Mouse (Mus musculus) lung, embryonic 14.5 days (tissue): Measurements from ENCODE around the gene Zfp524. TPM values are rescaled to one million over a fixed set of nuclear protein-coding genes. Genes with fewer than 3 reads are reported as not detected.
A peak's percentile ranks its signal among the peaks of the same experiment; 100 is the strongest.

Experiments
- ATAC-seq: fragments of 200-750 bp; cut with Nextera tagmentation; 2 replicates; pipeline ENCODE4 v1.8.0; 2017; ENCODE audit warnings: mild to moderate bottlenecking, moderate TSS enrichment, moderate library complexity; ENCODE audit not compliant: insufficient read depth
- DNase-seq: peaks from one replicate; pipeline ENCODE4 v3.0.0-alpha.2; 2015
- H3K27ac ChIP-seq: fragments of 300-500 bp; sonication (generic); 2 replicates; pipeline ENCODE4 v1.5.1; 2014; ENCODE audit warnings: low read depth, mild to moderate bottlenecking, moderate library complexity
- H3K27me3 ChIP-seq: fragments of 300-500 bp; sonication (generic); 2 replicates; pipeline ENCODE4 v1.6.1; 2014; ENCODE audit warnings: low read length, control low read depth; ENCODE audit not compliant: insufficient read depth
- H3K36me3 ChIP-seq: fragments of 300-500 bp; sonication (generic); 2 replicates; pipeline ENCODE4 v1.6.1; 2014; ENCODE audit warnings: control low read depth; ENCODE audit not compliant: insufficient read depth
- H3K4me1 ChIP-seq: fragments of 300-500 bp; sonication (generic); 2 replicates; pipeline ENCODE4 v1.6.1; 2014; ENCODE audit warnings: antibody characterized with exemption, control low read depth; ENCODE audit not compliant: insufficient read depth
- H3K4me2 ChIP-seq: fragments of 300-500 bp; sonication (generic); 2 replicates; pipeline ENCODE4 v1.6.1; 2014; ENCODE audit warnings: mild to moderate bottlenecking
- H3K4me3 ChIP-seq: fragments of 300-500 bp; sonication (generic); 2 replicates; pipeline ENCODE4 v1.5.1; 2014; ENCODE audit warnings: low read depth, low read length
- H3K9ac ChIP-seq: fragments of 300-500 bp; sonication (generic); 2 replicates; pipeline ENCODE4 v1.6.1; 2014
- H3K9me3 ChIP-seq: fragments of 300-500 bp; sonication (generic); 2 replicates; pipeline ENCODE4 v1.6.1; 2016; ENCODE audit warnings: low read depth, low read length, control low read depth
- CTCF ChIP-seq: IDR thresholded peaks from 2 replicates; pipeline ENCODE4 v1.5.1; 2016; ENCODE audit warnings: antibody characterized with exemption, low read depth
- WGBS: fragments of 180-500 bp; shearing (Covaris S2); extraction: QIAGEN DNeasy Blood & Tissue Kit; methylation state at CpG from one replicate; pipeline ENCODE4 v1.1.7; 2014; 5-methylcytosine and 5-hydroxymethylcytosine counted together
- polyA plus RNA-seq: library from polyadenylated mRNA; unstranded; fragments of >200 nt; fragmentation: Nextera tagmentation; extraction: Ambion mirVana; gene quantifications from 2 replicates; pipeline ENCODE4 v1.2.1, GENCODE M21; 2014

Zfp524 gene
- polyA plus RNA-seq, 1 experiment from 2014 or later = 13.6 TPM

DNA sequence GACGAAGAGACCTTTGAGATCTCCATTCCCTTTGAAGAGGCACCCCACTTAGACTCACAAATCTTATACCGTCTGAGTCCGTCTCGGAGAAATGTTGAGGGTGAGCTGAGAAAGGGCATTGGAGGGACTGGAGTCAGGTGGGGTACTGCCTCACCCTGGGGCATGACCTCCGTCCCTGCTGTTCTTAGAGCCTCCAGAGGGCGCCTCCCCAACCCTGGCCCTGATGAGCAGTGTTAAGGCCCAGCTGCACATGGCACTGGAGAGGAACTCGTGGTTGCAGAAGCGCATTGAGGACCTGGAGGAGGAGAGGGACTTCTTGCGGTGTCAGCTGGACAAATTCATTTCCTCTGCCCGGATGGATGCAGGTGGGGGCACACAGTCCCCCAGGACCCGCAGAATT lies 43.6 kb downstream of the Zfp524 start:
- Histone ChIP-seq H3K4me3 (peak overlapping the region; percentile 50; the same call in 1 of the 2 replicates), H3K9me3 (no peaks in the 10 kb centered on the region), H3K9ac (no peak overlapping the region), H3K27ac (no peak overlapping the region), H3K4me2 (no peak overlapping the region; the same call in 1 of the 2 replicates), H3K27me3 (peaks cover 59% of the 10 kb centered on the region), H3K4me1 (peaks cover 16% of the 10 kb centered on the region; the same call in 1 of the 2 replicates), H3K36me3 (no peaks in the 10 kb centered on the region)
- no peak for ATAC-seq
- TF ChIP-seq CTCF = peak; percentile 29
- DNase-seq = no peak
- 36% methylated on average over 11 of the region's 11 CpGs for WGBS

DNA sequence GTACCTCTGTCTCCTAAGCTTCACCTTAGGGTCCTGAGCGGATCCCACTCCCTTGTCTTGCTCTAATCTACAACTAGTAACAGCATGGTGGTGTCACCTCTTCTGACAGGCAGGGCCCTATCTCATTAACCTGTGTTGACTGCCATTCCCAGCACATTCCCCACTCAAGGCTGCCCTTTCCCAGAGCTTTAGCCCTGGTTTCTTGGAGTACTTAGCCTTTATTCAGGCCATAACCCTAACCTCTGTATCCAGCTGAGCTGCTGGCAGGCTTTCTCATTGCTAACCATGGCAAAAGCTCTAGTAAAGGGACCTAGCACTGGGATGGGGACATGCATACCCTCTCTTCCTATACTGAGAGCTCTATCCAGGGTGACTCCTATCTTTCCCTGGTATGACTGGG lies 44.4 kb downstream of the Zfp524 start:
- no peak for ATAC-seq
- Histone ChIP-seq H3K36me3 (no peaks in the 10 kb centered on the region), H3K9me3 (no peaks in the 10 kb centered on the region), H3K27me3 (peaks cover 51% of the 10 kb centered on the region), H3K4me2 (no peak overlapping the region), H3K4me3 (no peak overlapping the region), H3K27ac (no peak overlapping the region), H3K9ac (no peak overlapping the region), H3K4me1 (peaks cover 10% of the 10 kb centered on the region; the same call in 1 of the 2 replicates)
- no peak for DNase-seq
- no peak for TF ChIP-seq CTCF
- WGBS = 89% methylated on average over 1 of the region's 1 CpGs

- Histone ChIP-seq H3K9ac (no peak overlapping the region), H3K9me3 (no peaks in the 10 kb centered on the region), H3K4me3 (no peak overlapping the region), H3K27me3 (peaks cover 43% of the 10 kb centered on the region), H3K4me2 (no peak overlapping the region; the same call in 1 of the 2 replicates), H3K36me3 (no peaks in the 10 kb centered on the region), H3K4me1 (peaks cover 10% of the 10 kb centered on the region; the same call in 1 of the 2 replicates), H3K27ac (no peak overlapping the region)
- ATAC-seq = no peak
- WGBS = 88% methylated on average over 12 of the region's 12 CpGs
- no peak for TF ChIP-seq CTCF
- no peak for DNase-seq
Measured at GRCm38 (mm10) chr7:5059421-5059820, 45.2 kb downstream of the Zfp524 start.

- Histone ChIP-seq H3K9ac (peak overlapping the region; percentile 95), H3K36me3 (0 out of 2 replicates have a peak, but pooled peaks cover 2% of the 10 kb centered on the region), H3K4me2 (peak overlapping the region; percentile 86), H3K4me1 (peaks cover 10% of the 10 kb centered on the region; the same call in 1 of the 2 replicates), H3K27me3 (peaks cover 34% of the 10 kb centered on the region), H3K27ac (peak overlapping the region; percentile 100), H3K4me3 (peak overlapping the region; percentile 75), H3K9me3 (no peaks in the 10 kb centered on the region)
- TF ChIP-seq CTCF = peak; percentile 81
- ATAC-seq (peak; percentile 9; the same call in 1 of the 2 replicates), DNase-seq (peak; percentile 94)
- 2% methylated on average over 27 of the region's 27 CpGs for WGBS
Measured at GRCm38 (mm10) chr7:5060239-5060731, 46.1 kb downstream of the Zfp524 start.

- peak overlapping the region; percentile 95 for H3K9ac ChIP-seq
- under 1% methylated on average over 59 of the region's 60 CpGs for WGBS
- H3K4me3 ChIP-seq = peak overlapping the region; percentile 75
- peaks cover 6% of the 10 kb centered on the region for H3K36me3 ChIP-seq
- DNase-seq = peak; percentile 100
- TF ChIP-seq CTCF = peak; percentile 76
- H3K4me2 ChIP-seq = peak overlapping the region; percentile 86
- ATAC-seq = peak; percentile 92
- no peaks in the 10 kb centered on the region for H3K9me3 ChIP-seq
- H3K27me3 ChIP-seq = peaks cover 25% of the 10 kb centered on the region
- H3K27ac ChIP-seq = peak overlapping the region; percentile 100
- peaks cover 10% of the 10 kb centered on the region; the same call in 1 of the 2 replicates for H3K4me1 ChIP-seq
Measured at GRCm38 (mm10) chr7:5060944-5061773, 46.9 kb downstream of the Zfp524 start.

GRCm38 (mm10) chr7:5061774-5062359 lies 47.7 kb downstream of the Zfp524 start, which contains the start of gene U2af2:
TSS of gene U2af2 (plus strand) at chr7:5062143.
- WGBS = under 1% methylated on average over 58 of the region's 65 CpGs
- Histone ChIP-seq H3K36me3 (peaks cover 14% of the 10 kb centered on the region), H3K27me3 (peaks cover 18% of the 10 kb centered on the region), H3K9ac (peak within 1 kb of the TSS; percentile 95), H3K4me3 (peak within 1 kb of the TSS; percentile 75), H3K27ac (peak within 1 kb of the TSS; percentile 100), H3K4me2 (peak within 1 kb of the TSS; percentile 86), H3K9me3 (no peaks in the 10 kb centered on the region), H3K4me1 (peaks cover 8% of the 10 kb centered on the region; the same call in 1 of the 2 replicates)
- peak; percentile 81 for ATAC-seq
- TF ChIP-seq CTCF = no peak
- peak; percentile 94 for DNase-seq
